Mouse (Mus musculus) splenic B cell, adult 2 months (primary cell): ENCODE data around the gene Nemp1.
A peak's percentile ranks its signal among the peaks of the same experiment; 100 is the strongest.

Experiments used
- DNase-seq: peaks from one replicate; pipeline ENCODE4 v3.0.0-alpha.2; 2011; ENCODE audit warnings: low read depth, low spot score
- H3K27me3 ChIP-seq: 2 replicates; pipeline ENCODE4 v1.6.1; 2012; ENCODE audit warnings: mild to moderate bottlenecking, low read length, moderate library complexity, mixed read lengths; ENCODE audit not compliant: control insufficient read depth, poor library complexity, insufficient read depth, severe bottlenecking
- H3K36me3 ChIP-seq: 2 replicates; pipeline ENCODE4 v1.6.1; 2012; ENCODE audit warnings: mild to moderate bottlenecking, low read length, moderate library complexity, mixed read lengths; ENCODE audit not compliant: control insufficient read depth, poor library complexity, insufficient read depth, severe bottlenecking

Nemp1 gene

DNA sequence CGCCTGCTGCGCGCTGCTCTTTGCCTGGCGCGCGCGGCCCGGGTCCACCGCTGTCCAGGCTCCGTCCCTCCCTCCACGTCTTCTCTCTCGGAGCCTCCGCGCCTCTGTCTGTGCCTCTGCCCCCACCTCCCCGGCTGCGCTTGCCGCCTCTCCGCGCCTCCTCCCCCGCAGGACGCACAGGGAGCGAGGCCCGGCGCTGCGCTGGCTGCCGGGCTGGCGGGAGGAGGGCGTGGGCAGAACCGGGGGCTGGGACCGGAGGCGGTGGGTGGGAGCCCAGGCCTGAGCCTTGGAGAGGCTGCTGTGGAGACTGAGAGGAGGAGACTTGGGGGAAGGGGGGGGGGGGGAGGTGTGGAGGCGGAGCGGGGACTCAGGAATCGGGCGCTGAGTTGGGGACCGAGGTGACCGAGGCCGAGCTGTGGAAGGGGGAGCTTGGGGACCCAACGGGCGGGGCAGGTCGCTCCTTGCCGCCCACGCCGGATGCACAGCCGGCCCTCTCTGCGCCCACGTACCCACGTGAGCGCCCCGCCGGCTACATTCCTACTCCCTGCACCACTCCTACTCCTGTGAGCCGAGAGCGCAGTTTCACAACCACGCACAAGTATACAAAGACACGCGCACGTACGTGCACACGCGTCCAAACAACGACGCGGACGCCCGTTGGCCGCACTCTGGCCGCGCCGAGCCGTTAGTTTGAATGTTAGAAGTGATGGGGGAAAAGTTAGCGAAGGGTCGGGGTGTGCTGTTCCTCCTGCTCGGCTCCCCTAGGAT lies at the start of gene Nemp1:
Gene Nemp1 (plus strand): TSS at position 401 of the 768 bp plus-strand sequence.
- Histone ChIP-seq H3K27me3 (no peaks in the 10 kb centered on the region), H3K36me3 (no peaks in the 10 kb centered on the region; the same call in none of the 2 replicates)
- DNase-seq = peak; percentile 88

DNA sequence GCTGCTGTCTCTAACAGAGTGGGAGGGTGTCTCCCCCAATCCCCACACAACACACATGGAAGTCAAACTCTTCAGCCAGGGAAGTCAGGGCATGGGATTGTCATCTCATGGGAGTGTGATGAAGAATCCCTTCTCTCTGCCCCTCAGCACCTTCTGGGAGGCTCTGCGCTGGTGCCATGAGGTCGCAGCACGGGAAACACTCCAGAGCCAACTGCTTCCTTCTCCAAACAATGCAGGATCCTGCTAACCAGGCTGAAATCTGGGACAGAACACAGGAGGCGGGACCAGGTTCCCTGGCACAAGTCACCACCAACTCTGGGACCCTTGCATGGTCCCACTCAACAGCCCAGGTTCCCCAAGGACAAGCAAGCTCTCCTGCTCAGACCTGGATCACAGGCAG lies 49.4 kb upstream of the Nemp1 start:
- DNase-seq = no peak
- H3K27me3 ChIP-seq = peaks cover 3% of the 10 kb centered on the region; the same call in 1 of the 2 replicates
- H3K36me3 ChIP-seq = no peaks in the 10 kb centered on the region

- no peaks in the 10 kb centered on the region for H3K36me3 ChIP-seq
- DNase-seq = no peak
Observed at GRCm38 (mm10) chr10:127618173-127618572, 48.5 kb upstream of the Nemp1 start.

DNA sequence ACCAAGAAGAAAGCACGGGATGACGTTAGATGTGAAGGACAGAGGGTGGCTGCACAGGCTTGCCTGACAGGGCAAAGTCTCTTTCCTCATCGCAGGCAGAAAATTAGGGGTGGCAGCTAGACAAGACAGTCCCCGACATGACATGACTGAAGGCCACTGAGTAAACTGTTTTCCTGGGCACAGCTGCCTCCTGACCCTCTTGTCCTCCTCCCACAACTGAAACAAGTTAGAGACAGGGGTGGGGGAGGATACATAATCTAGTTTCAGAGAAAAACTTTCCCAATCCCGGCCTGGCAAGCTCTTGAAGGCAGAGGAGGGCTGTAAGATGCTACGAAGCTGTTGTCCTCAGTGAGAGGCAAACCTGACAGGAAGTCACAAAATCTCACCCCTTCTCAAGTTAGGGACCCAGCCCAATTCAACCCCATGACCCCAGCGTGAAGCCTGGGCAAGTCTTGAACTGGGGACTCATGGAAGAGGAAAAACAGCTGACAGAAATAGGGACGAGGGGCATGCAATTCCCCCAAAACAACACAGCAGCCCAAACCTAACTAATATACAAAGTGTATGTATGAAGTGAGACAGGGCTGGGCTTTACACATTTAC lies 47.5 kb upstream of the Nemp1 start:
- no peak for DNase-seq
- peaks cover 3% of the 10 kb centered on the region; the same call in 1 of the 2 replicates for H3K27me3 ChIP-seq
- no peaks in the 10 kb centered on the region for H3K36me3 ChIP-seq

More at GRCm38 (mm10) chr10:127618173-127618572, 48.5 kb upstream of the Nemp1 start:
- H3K27me3 ChIP-seq = peaks cover 3% of the 10 kb centered on the region; the same call in 1 of the 2 replicates

DNA sequence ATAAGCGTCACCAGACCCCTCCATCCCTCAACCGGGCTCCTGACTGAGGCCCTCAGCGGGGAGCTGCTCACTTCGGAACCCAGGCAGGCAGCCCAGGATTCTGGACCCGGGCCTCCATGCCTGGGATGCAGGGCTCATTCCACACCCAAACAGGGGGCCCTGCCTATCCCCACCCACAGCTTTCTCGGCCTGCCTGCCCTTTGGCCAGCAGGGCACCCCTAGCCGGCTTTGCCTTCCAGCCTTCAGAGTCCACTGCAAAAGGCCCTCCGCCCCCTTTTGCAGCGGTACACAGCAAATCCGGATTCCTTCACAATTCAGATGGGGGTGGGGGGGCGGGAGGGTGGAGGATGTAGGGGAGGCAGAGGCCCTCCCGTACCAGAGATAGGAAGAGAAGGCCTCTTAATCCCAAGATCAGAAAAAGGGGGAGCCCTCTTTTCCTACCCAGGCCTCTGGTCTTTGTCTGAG lies 46.7 kb upstream of the Nemp1 start:
- no peak for DNase-seq
- no peaks in the 10 kb centered on the region for H3K36me3 ChIP-seq

DNA sequence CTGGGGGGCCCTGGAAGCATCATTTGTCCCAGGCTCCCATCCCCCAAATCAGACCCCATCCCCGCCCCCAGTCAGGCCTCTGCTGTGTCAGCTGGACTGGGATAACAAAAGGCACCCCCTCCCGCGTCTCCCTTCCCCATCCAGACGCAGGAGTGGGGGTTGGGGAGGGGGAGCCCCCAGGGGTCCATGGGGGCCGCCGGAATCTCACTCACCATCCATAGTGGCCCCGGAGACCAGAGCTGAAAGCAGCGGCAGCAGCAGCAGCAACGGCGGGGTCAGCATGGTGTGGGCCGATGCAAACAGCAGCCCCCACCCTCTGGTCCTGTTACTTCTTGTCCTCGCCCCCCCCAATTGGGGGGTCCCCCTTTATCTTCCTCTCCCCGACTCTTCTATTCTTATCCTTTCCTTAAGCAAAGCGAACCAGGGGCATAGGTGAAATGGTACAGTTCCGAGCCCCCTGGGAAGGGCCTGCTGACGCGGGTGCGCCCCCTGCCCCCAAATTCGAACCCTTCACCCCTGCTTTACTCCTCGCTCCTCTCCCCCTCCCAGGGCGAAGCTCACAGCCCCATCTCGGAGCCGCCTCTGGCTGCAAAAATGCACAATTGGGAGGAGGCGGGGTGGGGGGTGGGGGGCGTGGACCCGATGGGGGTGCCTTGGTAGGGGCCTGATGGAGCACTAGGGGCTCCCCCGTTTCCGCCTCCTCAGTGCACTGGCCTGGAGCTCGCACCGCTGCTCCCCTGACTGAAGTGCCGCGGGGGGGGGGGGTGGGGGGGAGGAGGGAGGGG lies 46.1 kb upstream of the Nemp1 start, which contains the start of gene Lrp1:
Gene Lrp1 (minus strand): TSS at position 743 of the 785 bp plus-strand sequence.
- Histone ChIP-seq H3K36me3 (no peaks in the 10 kb centered on the region), H3K27me3 (peaks cover 3% of the 10 kb centered on the region; the same call in 1 of the 2 replicates)
- peak; percentile 28 for DNase-seq

More for the DNA sequence above, 46.7 kb upstream of the Nemp1 start:
- peaks cover 3% of the 10 kb centered on the region; the same call in 1 of the 2 replicates for H3K27me3 ChIP-seq

DNA sequence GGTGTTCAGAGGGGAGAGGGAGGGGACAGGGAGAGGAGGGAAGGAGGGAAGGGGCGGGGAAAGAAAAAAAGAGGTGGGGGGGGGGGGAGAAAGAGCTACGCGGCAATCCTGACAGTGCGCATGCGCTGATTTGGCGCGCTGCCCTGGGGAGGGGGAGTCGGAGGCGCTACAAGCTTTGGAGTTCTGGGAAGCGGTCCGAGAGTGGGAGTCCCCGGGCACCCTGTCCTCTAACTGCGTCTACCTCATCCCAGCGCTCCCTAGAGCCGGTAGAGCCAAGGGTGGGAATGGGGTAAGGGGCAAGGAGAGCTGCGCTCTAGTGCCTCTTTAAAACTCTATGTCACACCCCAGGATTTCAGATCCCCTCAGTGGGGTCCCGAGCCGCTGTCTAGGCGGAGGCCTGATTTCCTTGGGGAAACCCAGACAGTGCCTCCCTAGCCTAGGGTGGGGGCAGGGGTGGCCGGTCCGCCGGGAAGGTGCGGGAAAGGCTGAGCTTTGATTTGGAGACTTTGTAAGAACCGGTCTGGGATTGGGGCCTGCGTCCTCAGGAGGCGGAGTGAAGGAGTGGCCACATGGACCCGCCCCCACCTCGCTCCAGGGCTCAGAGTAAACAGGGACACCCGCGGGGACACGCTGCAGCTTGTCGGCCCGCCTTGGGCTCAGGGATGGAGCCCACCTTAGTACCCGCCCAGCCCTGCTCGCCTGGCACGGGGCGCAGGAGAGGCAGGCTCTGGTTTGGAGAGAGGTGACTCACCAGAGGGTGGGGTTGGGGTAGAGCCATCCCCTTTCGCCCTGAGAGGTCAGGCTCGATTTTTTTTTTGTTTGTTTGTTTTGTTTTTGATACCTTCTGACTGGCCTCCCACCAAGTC lies 45.3 kb upstream of the Nemp1 start:
- H3K27me3 ChIP-seq = peaks cover 3% of the 10 kb centered on the region; the same call in 1 of the 2 replicates
- DNase-seq = peak; percentile 43
- no peaks in the 10 kb centered on the region for H3K36me3 ChIP-seq

- peaks cover 3% of the 10 kb centered on the region; the same call in 1 of the 2 replicates for H3K27me3 ChIP-seq
- no peaks in the 10 kb centered on the region for H3K36me3 ChIP-seq
- DNase-seq = peak; percentile 44
Observed at GRCm38 (mm10) chr10:127622057-127622392, 44.7 kb upstream of the Nemp1 start.

DNA sequence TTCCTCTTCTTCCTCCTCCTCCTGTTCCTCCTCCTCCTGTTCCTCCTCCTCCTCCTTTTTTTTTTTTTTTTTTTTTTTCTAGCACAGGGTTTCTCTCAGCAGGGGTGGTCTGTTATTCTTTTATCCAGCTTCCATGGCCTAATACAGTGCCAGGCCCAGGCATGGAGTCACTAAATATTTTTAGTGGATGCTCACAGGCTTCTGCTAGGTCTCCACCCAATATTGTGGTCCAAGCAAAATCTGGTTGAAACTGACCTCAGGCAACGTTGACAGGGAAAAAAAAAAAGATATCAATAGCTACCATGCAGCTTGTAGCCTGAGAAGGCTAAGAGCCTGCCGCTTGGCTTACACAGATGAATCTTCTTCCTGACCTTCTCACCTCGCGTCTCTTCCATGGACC lies 44.0 kb upstream of the Nemp1 start:
- Histone ChIP-seq H3K27me3 (peaks cover 3% of the 10 kb centered on the region; the same call in 1 of the 2 replicates), H3K36me3 (no peaks in the 10 kb centered on the region)
- DNase-seq = no peak

GRCm38 (mm10) chr10:127623439-127624216 lies 43.1 kb upstream of the Nemp1 start:
- DNase-seq = no peak
- H3K27me3 ChIP-seq = peaks cover 3% of the 10 kb centered on the region; the same call in 1 of the 2 replicates
- no peaks in the 10 kb centered on the region for H3K36me3 ChIP-seq

DNA sequence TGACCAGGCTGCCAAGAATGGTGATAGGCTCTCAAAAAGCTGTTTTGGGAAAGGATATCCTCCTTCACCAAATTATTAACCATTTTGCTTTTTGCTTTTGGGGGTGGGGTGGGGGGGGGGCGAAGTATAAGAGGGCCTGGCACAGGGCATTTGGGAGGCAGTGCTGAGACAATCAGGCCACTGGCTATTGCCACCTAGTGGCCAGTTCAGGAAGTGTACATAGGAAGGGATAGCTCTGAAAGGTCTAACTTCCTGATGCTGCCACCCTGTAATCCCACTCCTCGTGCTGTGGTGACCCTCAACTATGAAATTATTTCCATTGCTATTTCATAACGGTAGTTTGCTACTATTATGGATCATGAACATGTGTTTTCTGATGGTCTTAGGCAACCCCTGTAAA lies 40.3 kb upstream of the Nemp1 start:
- Histone ChIP-seq H3K27me3 (no peaks in the 10 kb centered on the region), H3K36me3 (no peaks in the 10 kb centered on the region)
- DNase-seq = peak; percentile 65

DNA sequence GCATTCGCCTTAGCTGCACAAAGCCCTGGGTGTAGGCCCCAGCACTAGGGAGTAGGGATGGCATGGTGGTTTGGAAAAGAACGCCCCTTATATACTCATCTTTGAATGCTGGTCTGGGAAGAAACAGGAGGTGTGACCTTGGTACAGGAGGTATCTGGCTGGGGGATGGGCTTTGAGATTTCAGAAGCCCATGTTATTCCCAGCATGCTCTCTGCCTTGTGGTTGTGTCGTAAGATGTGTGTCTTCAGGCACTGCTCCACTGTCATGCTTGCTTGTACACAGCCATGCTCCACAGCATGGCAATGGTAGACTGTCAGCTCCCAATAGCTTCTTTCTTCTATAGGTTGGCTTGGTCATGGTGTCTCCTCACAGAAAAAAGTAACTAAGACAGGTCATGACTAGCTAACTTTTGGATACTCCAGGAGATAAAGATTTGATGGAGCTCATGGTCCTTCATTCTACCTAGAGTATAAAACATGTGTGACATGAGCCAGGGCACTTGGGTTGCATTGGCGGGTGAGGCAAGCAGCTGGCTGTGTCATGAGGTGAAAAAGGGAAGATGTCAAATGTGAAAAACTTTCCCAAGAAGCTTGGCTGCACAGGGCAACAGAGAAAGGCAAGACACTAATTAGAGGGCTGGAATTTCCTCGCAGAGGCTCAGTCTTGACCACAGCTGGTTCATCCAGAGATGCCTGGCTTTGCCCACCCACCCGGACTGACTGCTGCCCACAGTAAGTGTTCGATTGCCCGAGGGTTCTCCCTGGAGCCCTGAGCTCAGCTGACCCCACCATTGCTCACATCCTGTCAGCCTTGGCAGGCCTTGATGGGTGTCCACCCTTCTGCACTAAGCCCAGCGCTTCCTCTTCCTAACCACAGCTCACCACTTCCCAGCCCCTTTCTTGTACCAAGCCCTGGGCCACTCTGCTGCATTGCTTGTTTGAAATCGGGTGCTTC lies 35.2 kb upstream of the Nemp1 start:
- no peaks in the 10 kb centered on the region for H3K36me3 ChIP-seq
- H3K27me3 ChIP-seq = no peaks in the 10 kb centered on the region
- DNase-seq = no peak
